Mouse (Mus musculus): ENCODE measurements around the gene Scaper. TPM values are rescaled to one million over a fixed set of nuclear protein-coding genes. Genes with fewer than 3 reads are reported as not detected.

The Scaper gene
- 10 to 100 TPM; 26.1 to 30.7 TPM for total RNA-seq (2021)

DNA sequence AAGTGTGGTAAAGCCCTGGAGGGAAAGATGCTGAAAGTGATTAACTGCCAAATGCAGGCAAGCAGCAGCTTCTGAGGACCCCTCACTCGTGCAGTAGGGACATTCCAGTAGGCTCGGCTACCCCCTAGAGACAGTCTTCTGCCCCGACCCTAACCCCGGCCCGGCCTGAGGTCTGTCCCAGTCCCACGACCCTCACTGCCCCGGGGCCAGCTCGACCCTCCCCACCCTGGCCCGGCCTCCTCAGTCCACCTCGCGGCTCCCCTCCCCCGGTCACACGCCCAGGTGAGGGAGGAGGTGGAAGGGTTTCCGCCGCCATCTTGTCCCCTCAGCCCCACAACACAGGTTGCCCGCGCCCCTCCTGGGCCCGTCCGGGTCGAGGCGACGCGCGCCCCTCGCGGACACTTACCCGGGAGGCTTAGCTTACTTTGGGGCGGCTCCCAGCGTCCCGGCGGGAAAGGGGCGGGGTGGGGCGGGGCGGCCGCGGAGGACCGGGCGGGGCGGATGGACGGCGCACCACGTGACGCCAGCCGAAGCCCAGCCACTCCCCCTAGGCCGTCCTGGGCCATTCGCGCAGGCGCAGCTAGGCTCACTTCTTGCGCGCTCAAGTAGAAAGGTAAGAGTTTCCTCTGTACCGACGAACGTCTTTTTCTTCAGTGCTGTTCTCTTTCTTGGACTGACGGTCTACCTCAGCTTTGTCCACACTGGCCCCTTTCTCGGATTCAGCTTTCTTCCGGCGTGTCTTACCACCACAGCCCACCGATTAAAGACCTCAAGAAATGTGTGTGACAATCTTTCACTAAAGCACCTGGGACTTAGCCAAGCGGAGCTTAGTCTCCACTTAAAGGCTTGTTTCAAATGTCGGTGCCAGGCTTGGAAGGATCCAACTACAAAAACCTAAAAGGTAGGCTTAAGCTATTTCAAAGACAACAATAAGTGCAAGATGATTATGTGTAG, at the start of gene Scaper:
Gene Scaper (minus strand): TSS at position 456 of the 954 bp plus-strand sequence.
- peak; percentile 57 to 77 for DNase-seq (ENCODE audit: extremely low spot score in 1 of 2, low spot score in 1 of 2)

GRCm38 (mm10) chr9:55946819-55947218, 8.9 kb upstream of the Scaper start:
- DNase-seq (ENCODE audit: extremely low spot score in 1 of 2, low spot score in 1 of 2): peak in 1 of 2 experiments; percentile 60

DNA sequence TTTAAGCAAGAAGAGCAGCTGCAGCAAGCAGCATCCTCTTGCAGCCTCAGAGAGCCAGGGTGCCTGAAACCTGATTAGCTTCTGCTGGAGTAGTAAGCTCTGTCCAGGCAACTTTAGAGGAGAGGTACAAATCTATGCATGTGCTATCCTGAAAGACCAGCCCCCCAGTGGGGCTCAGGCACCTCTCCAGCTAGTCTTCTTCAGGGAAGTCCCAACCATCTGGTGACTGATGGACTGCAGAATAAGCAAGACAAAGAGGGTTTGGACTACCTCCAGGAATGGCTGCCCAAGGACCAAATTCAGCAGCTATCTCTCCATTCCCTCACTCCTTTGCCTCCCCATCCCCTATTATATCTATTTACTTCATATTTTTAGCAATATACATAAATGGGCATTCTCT, 3.4 kb upstream of the Scaper start:
- DNase-seq (ENCODE audit: extremely low spot score in 1 of 2, low spot score in 1 of 2): no peak

DNA sequence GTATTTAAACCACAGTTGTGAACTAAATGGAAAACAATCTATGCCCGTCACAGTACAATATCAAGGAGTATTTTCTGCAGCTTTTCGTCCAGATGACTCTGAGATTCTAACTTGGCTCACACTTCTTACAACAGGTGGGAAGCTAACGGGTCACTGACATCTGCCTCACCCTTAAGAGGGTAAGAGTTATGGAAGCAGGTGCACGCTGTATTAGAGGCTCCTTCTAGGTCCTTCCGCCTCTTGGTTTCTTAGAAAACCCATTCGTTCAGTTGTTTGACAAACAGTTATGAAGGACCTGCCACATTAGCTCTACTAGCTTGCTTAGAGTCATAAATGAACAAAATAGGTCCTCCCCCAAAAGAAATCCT, 683 bp upstream of the Scaper start:
- DNase-seq (ENCODE audit: extremely low spot score in 1 of 2, low spot score in 1 of 2): no peak

GRCm38 (mm10) chr9:55937224-55937663, 675 bp downstream of the Scaper start:
- no peak for DNase-seq (ENCODE audit: extremely low spot score in 1 of 2, low spot score in 1 of 2)

DNA sequence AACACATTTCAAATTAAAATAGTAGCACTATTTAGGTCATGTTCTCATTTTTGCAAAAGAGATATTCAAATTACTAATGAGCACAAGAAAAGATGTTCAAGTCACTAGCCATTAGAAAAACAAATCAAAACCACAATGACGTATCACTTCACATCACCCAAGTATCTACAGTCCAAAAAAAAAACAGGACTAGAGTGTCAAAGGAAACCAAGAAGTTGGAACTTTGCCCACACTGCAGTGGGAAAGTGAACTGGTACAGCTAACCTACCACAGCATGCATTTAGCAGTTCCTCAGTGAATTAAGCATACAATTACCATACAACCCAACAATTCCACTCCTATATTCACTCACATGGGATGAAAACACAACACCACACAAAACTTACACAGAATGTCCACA, 5.4 kb downstream of the Scaper start:
- no peak for DNase-seq (ENCODE audit: extremely low spot score in 1 of 2, low spot score in 1 of 2)

DNA sequence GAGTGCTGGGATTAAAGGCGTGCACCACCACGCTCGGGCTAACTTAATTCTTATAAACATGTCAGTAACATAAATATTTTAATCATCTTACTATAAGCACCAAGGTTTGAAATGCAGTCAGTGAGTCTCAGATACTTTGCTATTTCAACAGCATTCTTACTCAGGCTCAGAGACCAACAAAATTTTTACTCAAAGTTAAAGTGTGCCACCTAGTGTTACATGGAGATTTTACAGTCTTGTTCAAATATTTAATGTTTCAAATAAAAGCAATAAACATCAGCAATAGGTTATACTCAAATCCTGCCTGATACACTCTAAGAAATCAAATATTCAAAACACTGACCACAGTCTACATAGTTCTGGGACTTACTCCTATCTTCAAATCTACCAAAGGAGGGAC, 19.3 kb downstream of the Scaper start:
- no peak for DNase-seq (ENCODE audit: extremely low spot score in 1 of 2, low spot score in 1 of 2)

DNA sequence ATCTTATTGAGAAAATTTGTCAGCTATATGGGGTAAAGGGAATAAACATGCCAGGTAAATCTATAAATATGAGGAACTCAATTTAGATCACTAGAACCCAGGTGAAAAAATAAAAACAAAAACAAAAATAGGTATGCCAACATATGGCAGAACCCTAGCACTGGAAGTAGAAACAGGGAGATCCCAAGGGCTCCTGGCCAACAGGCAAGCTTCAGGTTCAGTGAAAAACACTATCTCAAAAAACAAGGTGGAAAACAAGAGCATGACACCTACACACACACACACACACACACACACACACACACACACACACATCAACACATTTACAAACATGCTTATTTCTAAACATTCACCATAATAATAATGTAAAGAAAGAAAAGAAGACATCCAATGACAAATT, 21.2 kb downstream of the Scaper start:
- no peak for DNase-seq (ENCODE audit: extremely low spot score in 1 of 2, low spot score in 1 of 2)

- no peak for DNase-seq (ENCODE audit: extremely low spot score in 1 of 2, low spot score in 1 of 2)
These were observed 26.4 kb downstream of the Scaper start for GRCm38 (mm10) chr9:55911481-55911880.

DNA sequence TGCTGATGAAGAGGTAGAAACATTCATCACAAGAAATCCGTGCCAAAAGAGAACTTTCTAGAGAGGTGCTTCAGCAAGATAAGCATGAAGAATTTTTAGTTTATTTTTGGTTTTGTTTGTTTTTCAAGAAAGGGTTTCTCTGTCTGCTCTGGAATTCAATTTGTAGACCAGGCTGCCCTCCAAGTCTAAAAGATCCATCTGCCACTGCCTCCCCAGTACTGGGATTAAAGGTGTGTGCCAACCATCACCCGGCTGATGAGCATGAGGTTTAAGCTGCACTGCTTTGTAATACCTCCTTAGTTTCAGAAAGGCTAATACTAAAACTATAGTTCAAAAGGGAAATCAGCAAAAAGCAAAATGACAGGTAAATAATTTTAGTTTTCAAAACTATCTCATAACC, 35.0 kb downstream of the Scaper start:
- no peak for DNase-seq (ENCODE audit: extremely low spot score in 1 of 2, low spot score in 1 of 2)

GRCm38 (mm10) chr9:55901588-55901987, 36.3 kb downstream of the Scaper start:
- no peak for DNase-seq (ENCODE audit: extremely low spot score in 1 of 2, low spot score in 1 of 2)

GRCm38 (mm10) chr9:55900531-55900930, 37.4 kb downstream of the Scaper start:
- no peak for DNase-seq (ENCODE audit: extremely low spot score in 1 of 2, low spot score in 1 of 2)

DNA sequence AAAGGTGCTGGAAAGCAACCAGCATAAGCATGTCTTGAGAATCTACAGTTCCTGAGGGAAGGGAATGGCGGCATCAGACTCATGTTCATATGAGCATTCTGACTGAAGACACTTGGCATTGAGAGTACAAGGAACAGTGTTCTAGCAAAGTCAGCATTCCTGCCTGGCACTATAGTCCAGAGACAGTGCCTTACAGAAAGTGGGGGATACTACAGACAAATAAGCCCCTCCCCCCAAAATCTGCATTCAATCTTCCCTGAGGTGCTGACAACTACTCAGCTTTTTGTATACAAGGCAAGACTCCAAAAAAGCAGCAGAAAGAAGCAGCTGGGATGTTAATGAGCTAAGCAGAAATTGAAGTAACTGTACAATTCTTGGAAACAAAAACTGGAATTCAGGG, 59.9 kb downstream of the Scaper start:
- DNase-seq (ENCODE audit: extremely low spot score in 1 of 2, low spot score in 1 of 2): no peak

GRCm38 (mm10) chr9:55789442-55789841, 148.5 kb downstream of the Scaper start:
- no peak for DNase-seq (ENCODE audit: extremely low spot score in 1 of 2, low spot score in 1 of 2)

DNA sequence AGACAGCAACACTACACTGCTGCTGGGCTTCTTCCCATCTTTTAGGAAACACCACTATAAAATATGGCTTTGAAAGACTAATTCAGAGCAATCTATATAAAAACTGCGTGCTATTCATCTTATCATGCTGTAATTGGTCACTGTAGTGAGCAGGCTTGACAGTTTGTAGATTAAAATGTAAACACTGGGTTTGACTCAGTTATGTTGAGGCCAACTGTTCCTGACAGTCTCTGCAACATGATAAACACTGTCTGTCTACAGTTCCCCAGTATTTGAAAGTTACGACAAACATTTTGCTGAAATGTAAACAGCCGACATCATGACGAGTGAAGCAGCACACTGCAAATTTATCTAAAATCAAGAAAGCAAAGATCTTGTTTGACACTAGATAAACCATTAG, 225.9 kb downstream of the Scaper start:
- DNase-seq (ENCODE audit: extremely low spot score in 1 of 2, low spot score in 1 of 2): no peak

DNA sequence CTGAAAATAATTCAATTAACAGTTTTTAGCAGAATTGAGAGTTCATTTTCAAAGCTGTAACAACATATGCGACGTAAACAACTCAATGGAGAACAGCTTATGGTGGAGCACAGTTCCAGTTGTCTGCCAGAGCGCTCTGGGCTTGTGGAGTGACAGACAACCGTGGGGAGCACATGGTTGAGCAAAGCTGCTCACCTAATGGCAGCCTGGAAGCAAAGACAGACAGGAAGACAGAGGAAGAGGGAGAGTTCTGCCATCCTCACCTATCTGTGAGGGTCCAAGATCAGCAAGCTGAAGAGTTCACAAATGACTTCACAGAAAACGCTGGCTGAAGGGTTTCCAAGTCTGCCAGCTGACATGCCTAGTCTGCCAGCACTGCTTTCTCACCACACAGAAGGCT, 227.4 kb downstream of the Scaper start:
- DNase-seq (ENCODE audit: extremely low spot score in 1 of 2, low spot score in 1 of 2): no peak

DNA sequence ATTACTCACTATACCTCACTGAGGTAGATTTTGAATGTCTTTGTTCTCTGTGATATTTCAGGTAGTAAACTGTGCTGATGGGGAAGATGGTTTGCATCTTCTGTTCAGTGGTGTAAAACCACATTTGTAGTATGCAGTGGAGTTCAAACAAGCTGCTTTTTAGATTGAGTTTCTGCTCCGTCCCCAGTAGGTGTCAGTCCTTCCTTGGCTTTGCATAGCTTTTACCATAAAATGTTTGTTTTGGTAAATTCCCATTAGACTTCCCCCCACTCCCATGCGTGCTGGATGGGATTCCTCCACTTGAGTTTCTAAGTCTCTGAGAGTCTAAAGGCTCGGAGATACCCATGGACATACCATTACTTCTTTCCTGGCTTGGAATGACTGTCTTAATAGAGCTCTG, 231.3 kb downstream of the Scaper start:
- DNase-seq (ENCODE audit: extremely low spot score in 1 of 2, low spot score in 1 of 2): no peak

GRCm38 (mm10) chr9:55695307-55695706, 242.6 kb downstream of the Scaper start:
- DNase-seq (ENCODE audit: extremely low spot score in 1 of 2, low spot score in 1 of 2): no peak

GRCm38 (mm10) chr9:55677099-55677498, 260.8 kb downstream of the Scaper start:
- no peak for DNase-seq (ENCODE audit: extremely low spot score in 1 of 2, low spot score in 1 of 2)

DNA sequence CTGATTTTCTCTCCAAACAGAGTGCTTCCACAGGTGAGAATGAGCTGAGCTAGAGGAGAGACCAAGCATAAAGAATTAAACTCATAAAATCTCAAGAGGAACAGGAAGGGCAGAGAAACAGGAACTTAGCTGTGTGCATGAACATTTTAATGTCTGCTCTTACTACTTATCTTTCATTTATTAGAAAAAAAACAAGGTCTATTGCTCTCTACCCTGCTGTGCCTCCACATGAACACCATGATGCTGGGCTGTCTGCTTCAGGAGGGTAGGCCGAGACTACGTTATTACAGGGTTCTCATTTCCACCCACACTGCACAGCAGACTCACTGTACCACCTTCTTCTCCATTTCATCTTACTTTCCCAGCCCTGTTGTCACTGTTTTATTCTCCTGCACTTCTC, 291.5 kb downstream of the Scaper start:
- no peak for DNase-seq (ENCODE audit: extremely low spot score in 1 of 2, low spot score in 1 of 2)

DNA sequence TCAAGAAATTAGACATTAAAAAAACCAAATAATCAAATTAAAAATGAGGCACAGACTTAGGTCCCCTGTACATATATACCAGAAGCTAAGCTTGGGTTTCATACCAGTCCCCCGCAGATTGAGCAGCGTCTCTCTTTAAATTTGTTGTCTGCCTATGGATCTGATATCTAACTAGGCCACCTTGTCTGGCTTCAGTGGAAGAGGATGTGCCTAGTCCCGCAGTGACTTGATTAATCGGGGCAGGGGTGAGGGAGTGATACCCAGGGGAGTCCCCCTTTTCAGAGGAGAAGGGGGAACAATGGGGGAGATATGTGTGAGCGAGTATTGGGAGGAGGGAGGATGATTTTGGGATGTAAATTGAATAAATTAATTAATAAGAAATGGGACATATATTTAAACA, 310.9 kb downstream of the Scaper start:
- no peak for DNase-seq (ENCODE audit: extremely low spot score in 1 of 2, low spot score in 1 of 2)

- DNase-seq (ENCODE audit: extremely low spot score in 1 of 2, low spot score in 1 of 2): no peak
These were observed 323.2 kb downstream of the Scaper start for GRCm38 (mm10) chr9:55614711-55615110.

All from layer of hippocampus, postnatal 25 days (tissue).